Mouse (Mus musculus) lung, postnatal 0 days (tissue): ENCODE results near the gene Ptprt. TPM values are rescaled to one million over a fixed set of nuclear protein-coding genes. Genes with fewer than 3 reads are reported as not detected.

Source experiments
- ATAC-seq: fragments of 200-750 bp; cut with Nextera tagmentation; 2 replicates; pipeline ENCODE4 v1.8.0; 2017; ENCODE audit warnings: moderate library complexity
- DNase-seq: peaks from one replicate; pipeline ENCODE4 v3.0.0-alpha.2; 2016; ENCODE audit warnings: low spot score
- H3K27ac ChIP-seq: fragments of 300-500 bp; sonication (generic); 2 replicates; pipeline ENCODE4 v1.5.1; 2014; ENCODE audit warnings: antibody characterized with exemption, mild to moderate bottlenecking, low read length, mixed read lengths
- H3K27me3 ChIP-seq: fragments of 300-500 bp; sonication (generic); replicated peaks from 2 replicates; pipeline ENCODE4 v1.6.1; 2014; ENCODE audit warnings: low read length, mixed read lengths; ENCODE audit not compliant: insufficient read depth
- H3K36me3 ChIP-seq: fragments of 300-500 bp; sonication (generic); 2 replicates; pipeline ENCODE4 v1.6.1; 2014; ENCODE audit warnings: low read length, mixed read lengths; ENCODE audit not compliant: insufficient read depth
- H3K4me1 ChIP-seq: fragments of 300-500 bp; sonication (generic); 2 replicates; pipeline ENCODE4 v1.6.1; 2014; ENCODE audit warnings: antibody characterized with exemption, low read depth, low read length, mixed read lengths; ENCODE audit not compliant: insufficient read depth
- H3K4me2 ChIP-seq: fragments of 300-500 bp; sonication (generic); replicated peaks from 2 replicates; pipeline ENCODE4 v1.6.1; 2014; ENCODE audit warnings: low read depth, mild to moderate bottlenecking, low read length, moderate library complexity, mixed read lengths
- H3K4me3 ChIP-seq: fragments of 300-500 bp; sonication (generic); 2 replicates; pipeline ENCODE4 v1.5.1; 2014; ENCODE audit warnings: low read depth, low read length
- H3K9ac ChIP-seq: fragments of 300-500 bp; sonication (generic); replicated peaks from 2 replicates; pipeline ENCODE4 v1.6.1; 2014; ENCODE audit warnings: low read depth, mild to moderate bottlenecking
- H3K9me3 ChIP-seq: fragments of 300-500 bp; sonication (generic); 2 replicates; pipeline ENCODE4 v1.6.1; 2016; ENCODE audit warnings: low read length, mixed read lengths
- CTCF ChIP-seq: IDR thresholded peaks from 2 replicates; pipeline ENCODE4 v1.5.1; 2016; ENCODE audit warnings: antibody characterized with exemption, mild to moderate bottlenecking
- EP300 ChIP-seq: IDR thresholded peaks from 2 replicates; pipeline ENCODE4 v1.6.1; 2016; ENCODE audit warnings: antibody characterized with exemption, mild to moderate bottlenecking, control low read depth
- WGBS: fragments of 180-500 bp; shearing (Covaris S2); extraction: QIAGEN DNeasy Blood & Tissue Kit; methylation state at CpG from one replicate; pipeline ENCODE4 v1.1.7; 2014; 5-methylcytosine and 5-hydroxymethylcytosine counted together
- polyA plus RNA-seq: library from polyadenylated mRNA; unstranded; fragments of >200 nt; fragmentation: Nextera tagmentation; extraction: Ambion mirVana; gene quantifications from 2 replicates; pipeline ENCODE4 v1.2.1, GENCODE M21; 2015

Ptprt gene
- polyA plus RNA-seq, 1 experiment from 2014 or later, result 0.37 TPM

DNA sequence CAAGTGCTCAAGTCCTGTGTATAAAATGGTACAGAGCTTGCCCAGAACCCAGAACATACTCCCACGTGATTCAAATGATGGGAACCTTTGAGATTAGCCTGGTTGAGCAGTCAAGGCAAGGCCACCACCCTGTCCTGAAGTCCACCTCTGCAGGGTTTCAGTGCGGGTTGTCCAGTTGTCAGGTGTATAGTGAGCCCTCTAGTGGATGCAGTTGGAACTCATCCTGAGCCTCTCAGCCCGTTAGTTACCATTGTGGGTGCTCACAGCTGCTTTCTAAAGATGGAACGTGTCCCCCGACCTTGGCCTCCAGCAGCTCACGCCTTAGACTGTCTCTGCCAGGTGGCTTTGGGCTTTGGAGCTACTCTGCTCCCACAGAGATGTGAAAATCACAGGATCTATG lies 21.7 kb upstream of the Ptprt start:
- no peak for ATAC-seq
- WGBS, result 8% methylated on average over 6 of the region's 6 CpGs

DNA sequence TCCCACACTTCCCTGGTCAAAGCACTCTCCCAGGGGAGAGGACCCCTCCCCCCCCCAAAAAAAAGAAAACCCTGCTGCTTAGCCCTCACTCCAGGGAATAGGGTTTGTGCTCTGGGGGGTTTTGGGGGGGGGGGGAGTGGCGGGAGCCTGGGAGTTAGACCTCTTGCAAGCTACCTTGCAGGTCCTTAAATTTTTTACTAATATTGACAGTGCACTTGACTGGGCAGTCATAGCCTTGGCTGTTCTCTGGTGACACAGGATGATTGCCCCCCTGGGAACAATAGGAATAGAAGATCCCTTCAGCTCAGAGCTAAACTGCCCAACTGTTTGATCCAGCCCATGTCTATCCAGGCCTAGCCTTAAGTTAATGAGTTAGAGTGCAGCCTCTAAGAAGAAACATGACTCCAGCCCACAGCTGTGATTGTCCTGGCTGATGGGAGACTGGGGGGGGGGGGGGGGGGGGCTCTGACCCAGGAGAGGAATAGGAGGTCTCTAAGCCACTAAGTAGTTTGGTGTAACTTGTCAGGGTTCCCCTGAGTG lies 1.6 kb upstream of the Ptprt start:
- DNase-seq (no peak), ATAC-seq (no peak)
- H3K27me3 ChIP-seq, result peaks cover 32% of the 10 kb centered on the region
- H3K9me3 ChIP-seq, result no peaks in the 10 kb centered on the region
- no peak for TF ChIP-seq EP300
- no peak overlapping the region for H3K27ac ChIP-seq
- H3K9ac ChIP-seq, result no peak overlapping the region
- H3K4me3 ChIP-seq, result no peak overlapping the region
- no peaks in the 10 kb centered on the region for H3K36me3 ChIP-seq
- H3K4me1 ChIP-seq, result no peaks in the 10 kb centered on the region
- H3K4me2 ChIP-seq, result no peak overlapping the region
- 17% methylated on average over 1 of the region's 1 CpGs for WGBS

More for the DNA sequence above, 21.7 kb upstream of the Ptprt start:
- Histone ChIP-seq H3K9ac (no peak overlapping the region), H3K4me2 (no peak overlapping the region), H3K27me3 (no peaks in the 10 kb centered on the region), H3K9me3 (no peaks in the 10 kb centered on the region), H3K4me1 (no peaks in the 10 kb centered on the region), H3K4me3 (no peak overlapping the region), H3K27ac (no peak overlapping the region), H3K36me3 (no peaks in the 10 kb centered on the region)
- peak; percentile 29 for DNase-seq
- TF ChIP-seq CTCF (peak; percentile 75), EP300 (no peak)

DNA sequence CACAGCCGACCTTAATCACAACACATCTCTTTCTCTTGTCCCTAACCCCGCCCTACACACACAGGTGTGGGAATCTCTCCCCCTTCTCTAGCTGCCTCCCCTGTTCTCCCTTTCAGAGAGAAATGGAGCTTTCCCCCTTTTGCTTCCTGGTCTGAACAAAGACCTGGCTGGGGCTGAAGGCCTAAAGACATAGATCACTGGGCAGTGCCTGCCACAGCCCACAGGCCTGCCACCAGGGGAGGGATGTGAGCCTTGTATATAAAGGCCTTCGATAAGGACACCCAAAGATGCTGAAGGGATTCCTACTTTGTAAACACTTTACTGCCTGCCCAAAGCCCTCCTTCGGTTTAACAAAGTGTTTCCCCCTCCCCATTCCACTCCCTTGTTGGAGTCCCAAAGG lies 786 bp upstream of the Ptprt start:
- H3K4me1 ChIP-seq, result no peaks in the 10 kb centered on the region
- no peak overlapping the region for H3K4me3 ChIP-seq
- H3K27ac ChIP-seq, result no peak overlapping the region
- H3K9ac ChIP-seq, result no peak overlapping the region
- ATAC-seq (no peak), DNase-seq (no peak)
- peaks cover 32% of the 10 kb centered on the region for H3K27me3 ChIP-seq
- no peak overlapping the region for H3K4me2 ChIP-seq
- no peaks in the 10 kb centered on the region for H3K9me3 ChIP-seq
- no peaks in the 10 kb centered on the region for H3K36me3 ChIP-seq
- TF ChIP-seq EP300 (no peak), CTCF (no peak)
- 5% methylated on average over 4 of the region's 4 CpGs for WGBS

DNA sequence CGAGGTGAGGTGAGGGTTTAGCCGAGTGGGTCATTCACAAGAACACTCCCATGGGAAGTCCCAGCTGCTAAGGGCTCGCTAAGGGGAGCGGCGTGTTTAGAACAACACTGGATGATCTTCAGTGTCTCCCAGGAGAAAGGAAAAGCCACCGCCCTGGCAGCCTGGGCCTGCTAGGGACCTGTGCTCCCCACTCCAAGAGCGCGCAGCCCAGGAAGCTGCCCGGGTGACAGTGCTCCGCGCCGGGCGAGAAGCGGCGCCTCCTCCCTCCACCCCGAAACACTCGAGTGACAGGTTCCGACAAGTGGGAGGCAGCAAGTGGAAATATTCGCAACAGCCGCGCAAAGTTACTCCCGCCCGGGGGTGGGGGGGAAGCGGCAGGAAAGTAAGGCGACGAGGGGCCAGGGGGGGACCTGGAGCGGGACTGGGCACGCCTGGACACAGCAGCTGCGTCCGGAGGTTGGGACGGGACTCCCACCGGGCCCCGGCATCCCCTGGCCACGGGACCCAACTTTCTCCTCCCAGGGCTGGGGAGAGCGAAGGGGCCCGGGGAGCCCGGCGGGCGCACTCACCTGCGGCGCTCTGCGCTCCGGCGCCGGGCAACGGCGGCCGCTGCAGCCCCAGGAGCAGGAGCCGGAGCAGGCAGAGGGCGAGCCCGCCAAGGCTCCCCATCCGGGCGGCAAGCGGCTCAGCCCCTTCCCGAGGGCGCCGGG lies 561 bp downstream of the Ptprt start:
- H3K27me3 ChIP-seq, result peaks cover 32% of the 10 kb centered on the region
- no peak for TF ChIP-seq CTCF
- H3K4me1 ChIP-seq, result no peaks in the 10 kb centered on the region
- 1% methylated on average over 42 of the region's 57 CpGs for WGBS
- DNase-seq, result no peak
- ATAC-seq, result peak; percentile 27
- H3K4me2 ChIP-seq, result peak overlapping the region; percentile 74
- H3K36me3 ChIP-seq, result no peaks in the 10 kb centered on the region
- no peak overlapping the region for H3K9ac ChIP-seq
- peak overlapping the region; percentile 33 for H3K4me3 ChIP-seq
- H3K27ac ChIP-seq, result no peak overlapping the region
- no peaks in the 10 kb centered on the region for H3K9me3 ChIP-seq

DNA sequence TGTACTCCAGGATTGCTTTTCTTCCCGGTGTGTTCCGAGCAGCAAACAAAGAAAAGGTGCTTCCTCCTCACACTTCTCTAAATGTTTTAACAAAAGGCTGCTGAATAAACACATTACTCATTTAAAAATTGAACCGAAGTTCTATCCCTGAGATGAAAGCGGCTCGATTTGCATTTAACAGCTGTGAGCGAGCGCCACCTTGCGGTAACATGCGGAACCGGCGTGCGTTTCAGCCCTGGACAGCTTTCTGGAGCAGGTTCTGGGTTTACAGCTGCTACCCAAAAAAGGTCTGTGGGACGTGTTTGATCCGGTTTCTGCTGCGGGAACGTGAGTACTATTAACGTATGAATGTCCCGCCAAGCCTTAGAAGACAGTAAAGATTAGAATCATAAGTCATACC lies 1.9 kb downstream of the Ptprt start:
- Histone ChIP-seq H3K9me3 (no peaks in the 10 kb centered on the region), H3K27me3 (peaks cover 32% of the 10 kb centered on the region), H3K27ac (no peak overlapping the region), H3K36me3 (no peaks in the 10 kb centered on the region), H3K4me3 (no peak overlapping the region), H3K4me2 (peak overlapping the region; percentile 18; the same call in 1 of the 2 replicates), H3K9ac (no peak overlapping the region), H3K4me1 (no peaks in the 10 kb centered on the region)
- WGBS, result under 1% methylated on average over 18 of the region's 18 CpGs
- DNase-seq (peak; percentile 71), ATAC-seq (no peak)
- TF ChIP-seq CTCF (peak; percentile 92), EP300 (no peak)

DNA sequence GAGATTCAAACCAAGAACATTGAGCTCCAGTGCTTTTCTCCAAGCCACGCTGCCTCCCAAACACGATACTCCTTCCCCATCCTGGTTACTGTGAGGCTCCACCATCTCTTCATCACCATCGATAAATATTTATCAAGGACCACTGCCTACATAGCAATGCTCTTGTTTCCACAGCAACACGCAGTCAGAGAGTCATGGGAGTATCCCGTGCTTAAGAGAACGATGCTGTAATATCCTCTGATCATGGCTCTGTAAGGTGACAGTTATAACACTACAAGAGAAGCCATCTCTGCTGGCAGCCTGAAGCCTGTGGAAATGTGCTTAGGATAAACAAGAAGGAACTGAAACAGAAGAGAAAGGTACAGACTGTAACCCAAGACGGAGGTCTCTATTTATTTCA lies 3.4 kb downstream of the Ptprt start:
- TF ChIP-seq EP300 (no peak), CTCF (no peak)
- H3K4me3 ChIP-seq, result no peak overlapping the region
- no peak overlapping the region for H3K27ac ChIP-seq
- no peaks in the 10 kb centered on the region for H3K9me3 ChIP-seq
- no peak overlapping the region for H3K9ac ChIP-seq
- H3K27me3 ChIP-seq, result peaks cover 32% of the 10 kb centered on the region
- no peak for DNase-seq
- ATAC-seq, result no peak
- H3K36me3 ChIP-seq, result no peaks in the 10 kb centered on the region
- WGBS, result 47% methylated on average over 7 of the region's 7 CpGs
- no peak overlapping the region for H3K4me2 ChIP-seq
- no peaks in the 10 kb centered on the region for H3K4me1 ChIP-seq
